Mouse (Mus musculus): ENCODE measurements around the gene Ttc7b.
A peak's percentile ranks its signal among the peaks of the same experiment; 100 is the strongest.

DNA sequence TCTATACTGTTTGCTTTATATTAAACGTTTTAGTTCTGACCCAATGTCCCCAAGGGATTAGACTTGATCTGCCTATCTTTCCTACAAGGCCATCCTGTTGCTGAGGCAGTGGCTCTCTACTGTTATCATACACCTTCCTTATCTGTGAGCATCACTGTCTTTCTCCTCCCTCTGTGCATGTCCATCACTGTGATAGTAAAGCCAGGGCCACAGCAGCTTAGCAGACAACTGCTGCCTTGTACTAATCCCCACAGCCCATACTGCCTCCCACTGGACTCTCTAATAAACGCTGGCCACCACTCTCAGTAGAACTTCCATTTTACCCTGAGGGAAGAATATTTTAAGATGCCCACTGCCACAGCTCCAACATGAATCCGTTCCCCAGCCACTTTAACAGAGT, 182.6 kb downstream of the Ttc7b start:
- TF ChIP-seq CTCF (IDR thresholded peaks at IDR 0.05; ENCODE audit: low read depth), result peak; percentile 43
- no peak for TF ChIP-seq EP300 (IDR thresholded peaks at IDR 0.05; ENCODE audit: low read depth)

Measured in liver, postnatal 0 days (tissue).